Mouse (Mus musculus) c-Kit-positive CD71-positive TER-119-positive erythroid progenitor cells, embryonic 14.5 days (primary cell): Measurements from ENCODE around the gene Dhrs13.
A peak's percentile ranks its signal among the peaks of the same experiment; 100 is the strongest.
"Not testable (repeated sequence)": the region's sequence is repeated elsewhere in the genome, so short reads cannot be mapped to it uniquely, and the experiment has no call there.

Experiments
- DNase-seq: peaks from one replicate; pipeline ENCODE4 v3.0.0-alpha.2; 2013; ENCODE audit warnings: low spot score

Dhrs13 gene

DNA sequence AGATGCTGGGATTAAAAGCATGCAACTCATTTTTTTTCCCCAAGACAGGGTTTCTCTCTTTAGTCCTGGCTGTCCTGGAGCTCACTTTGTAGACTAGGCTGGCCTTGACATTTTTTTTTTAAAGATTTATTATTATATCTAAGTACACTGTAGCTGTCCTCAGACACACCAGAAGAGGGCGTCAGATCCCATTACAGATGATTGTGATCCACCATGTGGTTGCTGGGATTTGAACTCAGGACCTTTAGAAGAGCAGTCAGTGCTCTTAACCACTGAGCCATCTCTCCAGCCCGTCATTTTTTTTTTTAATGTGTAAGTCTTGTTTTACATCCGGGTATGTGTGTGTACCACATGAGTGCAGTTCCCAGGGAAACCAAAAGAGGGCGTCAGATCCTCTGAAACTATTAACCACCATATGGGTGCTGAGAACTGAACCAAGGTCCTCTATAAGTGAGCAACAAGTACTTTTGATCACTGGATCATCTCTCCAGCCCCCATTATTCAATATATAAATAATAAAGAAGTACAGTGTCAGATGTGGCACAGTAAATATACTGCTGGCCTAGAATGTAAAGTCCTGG is 10.3 kb downstream of the Dhrs13 start:
- DNase-seq: not testable (repeated sequence)

DNA sequence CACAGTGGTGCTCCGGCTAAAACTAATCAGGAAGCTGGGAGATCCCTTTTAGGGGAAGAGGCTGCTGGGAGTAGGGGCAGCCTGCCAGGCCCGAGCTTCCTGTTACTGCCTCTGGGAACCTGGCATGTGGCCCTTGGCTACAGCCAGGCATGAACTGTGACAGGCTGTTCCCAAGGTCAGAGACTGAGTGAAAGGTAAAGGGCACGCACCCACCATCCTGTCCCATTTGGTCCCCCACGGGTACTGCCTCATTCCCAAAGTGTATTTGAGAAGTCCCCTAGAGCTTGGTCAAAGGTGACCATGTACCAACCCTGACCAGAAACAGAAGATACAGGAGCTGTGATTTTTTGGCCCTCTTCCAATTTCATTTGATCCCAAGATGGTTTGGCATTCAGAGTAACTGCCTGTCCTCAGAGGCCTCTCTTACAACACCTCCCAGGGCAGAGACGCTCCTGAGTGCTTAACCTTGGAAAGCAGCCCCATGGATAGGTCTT is 12.7 kb downstream of the Dhrs13 start:
- DNase-seq: no peak

DNA sequence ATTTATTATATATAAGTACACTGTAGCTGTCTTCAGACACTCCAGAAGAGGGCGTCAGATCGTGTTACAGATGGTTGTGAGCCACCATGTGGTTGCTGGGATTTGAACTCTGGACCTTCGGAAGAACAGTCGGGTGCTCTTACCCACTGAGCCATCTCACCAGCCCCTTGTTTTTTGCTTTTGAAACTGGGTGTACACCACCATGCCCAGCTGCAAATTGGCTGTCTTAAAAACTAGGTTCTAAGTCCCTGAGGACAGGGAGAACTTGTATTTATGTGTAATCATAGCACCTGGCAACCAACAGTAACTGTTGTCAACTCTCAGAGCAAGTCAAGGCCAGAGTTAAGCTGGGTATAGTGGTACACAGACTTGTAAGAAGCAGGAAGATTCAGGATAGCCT is 16.6 kb downstream of the Dhrs13 start:
- not testable (repeated sequence) for DNase-seq

DNA sequence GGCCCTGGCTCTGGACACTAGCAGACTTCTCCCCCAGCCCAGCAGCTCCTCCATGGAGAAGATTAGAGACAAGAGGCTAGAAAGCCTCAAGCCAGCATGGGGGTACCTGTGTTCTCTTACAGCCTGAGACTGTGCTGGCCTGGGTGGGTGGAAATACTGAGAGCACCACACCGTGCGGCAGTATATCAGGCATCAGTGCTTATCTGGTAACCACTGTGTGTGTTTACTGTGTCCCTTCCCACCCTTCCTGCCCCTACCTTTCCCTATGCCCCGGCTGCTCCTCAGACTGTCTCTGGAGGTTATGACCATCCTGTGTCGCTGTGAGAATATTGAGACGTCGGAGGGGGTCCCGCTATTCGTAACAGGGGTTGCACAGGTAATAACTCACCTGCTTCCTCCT is 21.0 kb downstream of the Dhrs13 start:
- no peak for DNase-seq

DNA sequence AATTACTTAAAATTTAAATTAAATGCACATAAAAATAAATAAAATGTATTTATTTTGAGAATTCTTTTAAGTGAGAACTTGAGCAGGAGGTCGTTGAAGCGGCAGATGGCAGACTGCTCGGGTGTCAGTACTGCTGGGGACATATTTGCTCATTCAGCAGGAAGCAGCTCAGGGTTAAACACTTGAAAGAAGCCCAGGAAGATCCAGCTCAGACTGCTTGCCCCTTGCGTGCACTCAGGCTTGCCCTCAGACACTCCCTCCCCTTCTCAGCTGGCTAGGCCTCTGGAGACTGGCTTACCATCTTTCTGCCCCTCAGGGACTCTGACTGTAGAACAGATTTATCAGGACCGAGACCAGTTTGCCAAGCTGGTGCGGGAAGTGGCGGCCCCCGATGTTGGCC is 24.9 kb downstream of the Dhrs13 start:
- no peak for DNase-seq

DNA sequence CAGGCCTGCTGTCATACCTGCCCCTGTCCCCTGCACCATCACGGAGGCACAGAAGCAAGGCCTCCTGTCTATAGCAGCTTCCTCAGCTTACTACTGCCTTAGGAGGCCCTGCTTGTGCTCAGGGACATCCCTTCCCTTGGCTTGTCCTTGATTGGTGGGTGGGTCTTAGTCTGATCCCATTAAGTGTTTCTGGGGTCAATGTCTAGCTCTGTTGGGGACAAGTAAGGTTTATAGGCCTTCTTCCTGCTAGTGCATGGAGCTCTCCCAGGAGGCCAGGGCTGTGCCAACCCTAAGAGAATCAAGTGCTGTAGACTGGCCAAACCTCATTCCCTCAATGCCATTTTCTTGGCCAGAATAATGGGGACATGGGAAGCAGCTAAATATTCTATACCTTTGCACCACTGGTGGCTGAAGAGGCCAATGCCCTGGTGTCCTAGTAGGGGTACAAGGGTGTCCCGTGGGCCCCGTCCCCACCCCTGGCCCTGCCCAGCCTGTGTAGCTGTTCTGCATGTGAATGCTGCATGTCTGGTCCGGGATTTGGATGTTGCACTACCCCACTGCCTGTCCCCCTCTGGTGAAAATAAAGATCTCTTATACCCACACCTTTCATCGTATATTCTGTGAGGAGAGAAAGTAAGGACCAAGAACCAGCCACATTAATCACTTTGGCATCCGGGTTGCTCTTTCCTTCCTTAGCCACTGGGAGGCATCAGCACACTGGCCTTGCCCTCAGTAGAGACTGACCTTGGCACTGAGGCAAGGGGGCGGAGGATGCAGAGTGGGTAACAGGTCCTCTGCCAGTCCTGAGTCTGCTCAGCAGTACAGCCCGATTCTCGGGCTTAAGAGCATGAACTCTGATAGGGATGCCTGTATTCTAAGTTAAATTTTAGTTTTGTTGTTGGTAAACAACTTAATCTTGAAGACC is 28.0 kb downstream of the Dhrs13 start:
- no peak for DNase-seq

DNA sequence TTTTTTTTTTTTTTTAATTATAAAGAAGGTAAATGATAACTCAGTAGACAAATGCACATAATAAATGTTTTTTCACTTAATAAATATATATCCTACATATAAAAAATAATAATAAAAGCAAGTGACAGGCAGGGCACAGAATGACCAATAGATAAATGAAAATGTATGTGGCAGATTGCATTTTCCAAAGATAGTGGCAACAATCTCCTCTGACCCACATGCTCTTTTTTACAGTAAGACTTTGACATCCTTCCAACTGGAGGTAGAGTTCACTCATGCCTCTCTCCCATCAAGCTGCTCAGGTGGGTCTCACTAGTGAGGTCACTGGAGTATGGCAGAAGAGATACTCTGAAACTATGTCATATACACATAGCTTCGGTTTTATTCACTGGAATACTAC is 30.5 kb downstream of the Dhrs13 start:
- no peak for DNase-seq

DNA sequence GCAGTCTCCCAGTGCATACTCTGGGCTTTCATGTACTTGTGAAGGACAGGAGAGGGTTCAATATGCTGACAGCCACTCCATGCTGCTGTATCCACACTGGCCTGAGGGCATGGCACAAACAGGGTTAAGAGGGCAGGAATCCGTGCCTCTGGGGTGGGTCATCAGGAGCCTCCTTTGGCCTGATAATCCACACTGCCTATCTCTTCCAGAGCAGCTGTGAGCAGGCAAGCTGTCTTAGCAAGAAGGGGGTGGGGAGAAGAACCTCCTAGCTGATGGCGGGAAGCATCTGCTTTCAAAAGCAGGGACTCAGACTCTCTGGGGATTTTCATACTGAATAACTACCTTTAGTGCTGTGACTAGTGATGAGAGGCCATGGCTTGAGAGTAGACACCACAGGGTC is 33.8 kb downstream of the Dhrs13 start:
- peak; percentile 84 for DNase-seq

DNA sequence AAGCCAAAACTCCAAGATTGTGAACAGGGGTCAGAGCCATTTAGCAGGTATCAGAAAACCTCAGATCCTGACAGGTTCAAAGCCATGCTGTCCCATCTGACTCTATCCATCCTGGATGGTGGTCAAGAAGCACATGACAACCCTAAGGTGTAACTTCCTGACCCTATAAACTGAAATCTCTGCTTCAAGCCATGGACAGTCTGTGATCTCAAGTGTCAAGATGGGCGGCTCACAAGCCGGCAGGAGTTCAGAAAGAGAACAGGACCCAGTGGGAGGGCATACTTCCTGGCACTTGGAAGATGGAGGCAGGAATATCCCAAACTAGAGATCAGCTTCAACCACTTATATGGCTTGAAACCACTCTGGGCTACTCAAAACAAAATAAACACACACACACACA is 34.6 kb downstream of the Dhrs13 start:
- DNase-seq: no peak

DNA sequence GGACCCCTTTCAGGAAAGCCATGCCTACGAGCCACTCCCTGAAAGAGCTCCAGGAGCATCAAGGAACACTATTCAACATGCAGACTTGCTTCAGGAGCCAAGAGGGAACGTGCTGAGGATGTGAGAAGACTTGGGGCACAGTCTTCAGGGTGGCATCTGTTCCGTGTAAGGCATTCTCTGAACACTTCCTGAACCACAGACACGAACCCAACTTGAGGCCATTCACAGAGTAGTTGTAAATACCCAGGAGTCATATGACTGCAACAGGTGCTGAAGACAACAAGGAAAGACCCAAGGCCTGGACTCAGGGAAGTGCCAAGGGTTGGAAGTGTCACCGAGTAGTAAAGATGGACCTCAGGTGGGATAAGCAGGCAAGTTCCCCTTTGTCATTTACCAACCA is 35.5 kb downstream of the Dhrs13 start:
- DNase-seq: no peak

DNA sequence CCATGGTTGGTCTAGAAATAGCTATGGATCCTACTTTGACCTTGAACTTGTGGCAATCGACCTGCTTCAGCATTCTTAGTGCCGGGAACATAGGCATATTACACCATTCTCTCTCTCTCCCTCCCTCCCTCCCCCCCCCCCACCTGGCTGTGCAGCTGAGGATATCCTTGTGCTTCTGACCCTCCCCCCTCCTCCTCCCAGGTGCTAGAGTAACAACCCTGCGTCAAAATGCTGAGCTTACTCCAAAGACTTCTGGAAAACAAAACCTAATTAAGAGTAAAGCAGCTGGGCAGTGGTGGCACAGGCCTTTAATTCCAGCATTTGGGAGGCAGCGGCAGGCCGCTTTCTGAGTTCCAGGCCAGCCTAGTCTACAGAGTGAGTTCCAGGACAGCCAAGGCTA is 37.0 kb downstream of the Dhrs13 start:
- no peak for DNase-seq

DNA sequence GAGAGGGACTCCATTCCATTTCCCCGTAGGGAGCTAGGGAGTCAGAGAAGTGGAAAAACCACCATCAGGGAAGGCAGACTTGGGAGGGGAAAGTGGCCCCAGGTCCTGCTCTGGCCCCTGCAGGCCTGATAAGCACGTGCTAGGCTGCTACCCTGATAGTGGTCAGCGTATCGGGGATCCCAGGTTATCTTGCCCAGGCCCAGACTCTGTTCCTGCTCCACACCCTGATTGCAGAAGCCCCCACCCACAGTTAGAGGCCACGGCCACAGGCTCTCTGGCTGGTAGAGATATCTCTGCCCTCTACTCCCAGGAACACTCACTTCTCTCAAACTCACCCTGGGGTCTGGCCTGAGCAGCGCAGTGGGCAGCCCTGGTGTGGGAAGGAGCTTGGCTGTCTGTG is 37.6 kb downstream of the Dhrs13 start:
- DNase-seq: peak; percentile 90

DNA sequence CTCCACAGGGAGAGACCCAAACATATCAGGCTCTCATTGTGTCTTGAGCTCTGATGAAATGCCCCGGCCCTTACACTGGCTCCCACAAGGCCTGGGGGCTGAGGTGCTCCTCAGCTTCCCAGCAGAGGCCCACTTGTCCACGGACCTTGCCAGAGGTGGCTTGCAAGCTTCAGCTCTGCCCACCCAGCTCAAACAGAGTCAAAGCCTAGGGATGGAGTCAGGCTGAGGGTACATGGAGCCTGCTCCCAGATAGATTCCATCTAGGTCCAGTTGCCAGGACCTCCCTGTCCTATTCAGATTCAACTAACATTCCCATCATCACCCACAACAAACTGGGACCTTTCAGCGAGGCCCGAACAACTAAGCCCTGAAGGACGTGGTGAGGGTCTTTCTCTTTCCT is 39.9 kb downstream of the Dhrs13 start:
- DNase-seq: no peak

DNA sequence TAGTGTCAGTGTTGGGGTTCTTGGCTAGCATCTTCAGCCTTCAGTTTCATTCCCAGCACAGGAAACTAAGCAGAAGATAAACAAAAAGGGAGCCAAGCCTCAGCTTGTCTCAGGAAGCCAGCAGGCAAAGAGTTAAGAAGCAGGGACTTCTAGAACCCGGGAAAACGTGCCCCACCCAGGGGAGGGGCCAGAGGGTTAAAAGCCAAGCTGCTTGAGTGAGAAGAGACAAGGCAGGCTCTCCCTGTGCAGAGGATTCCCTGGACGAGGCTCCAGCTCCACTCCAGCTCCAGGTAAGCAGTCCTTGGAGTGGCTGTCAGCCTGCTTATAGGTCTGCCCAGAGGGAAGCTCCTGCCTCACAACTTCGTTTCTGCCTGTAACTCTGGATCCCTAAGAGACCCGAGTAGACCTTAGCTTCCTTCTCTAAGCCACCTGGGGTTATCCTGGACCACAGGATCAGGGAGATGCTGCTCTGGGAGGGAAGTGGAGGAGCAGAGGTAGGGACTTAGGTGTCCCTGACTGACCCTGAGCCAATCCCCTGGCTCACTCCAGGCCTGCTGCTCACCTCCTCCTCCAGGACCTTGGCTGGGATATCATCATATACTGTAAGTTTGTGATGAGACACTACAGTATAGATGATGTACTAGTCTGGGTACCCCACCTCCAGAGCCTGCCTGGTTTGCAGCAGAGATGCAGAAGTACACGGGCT is 40.5 kb downstream of the Dhrs13 start:
- peak; percentile 92 for DNase-seq

DNA sequence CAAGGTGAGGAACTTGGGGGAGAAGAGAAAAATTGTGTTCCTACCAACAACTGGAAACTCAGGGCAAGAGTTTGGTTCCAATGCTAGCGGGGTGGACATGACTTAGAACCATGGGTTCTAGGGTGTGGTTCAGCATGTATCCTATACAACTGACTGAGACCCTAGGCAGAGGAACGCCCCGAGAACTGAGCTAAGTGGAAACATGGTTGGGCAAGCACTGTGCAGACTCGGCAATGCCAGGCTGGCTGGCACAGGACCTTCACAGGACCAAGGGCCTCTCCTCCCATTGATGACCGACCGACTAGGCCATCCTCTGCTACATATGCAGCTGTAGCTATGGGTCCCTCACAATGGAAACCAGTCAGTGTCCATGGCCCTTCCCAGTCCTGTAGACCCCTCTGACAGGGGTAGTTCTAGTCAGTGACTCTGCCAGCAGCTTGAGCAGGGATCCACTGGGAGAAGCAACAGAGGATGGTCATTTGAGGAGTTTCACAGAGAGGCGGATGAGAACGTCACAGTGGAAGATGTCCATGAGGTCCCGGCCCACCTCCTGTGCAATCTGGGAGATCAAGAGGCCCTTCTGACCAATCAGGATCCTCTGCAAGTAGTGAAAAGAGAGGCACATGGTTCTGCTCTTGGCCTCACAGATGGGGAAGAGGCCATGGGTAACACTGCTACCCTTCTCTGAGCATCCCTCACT is 41.6 kb downstream of the Dhrs13 start:
- peak; percentile 92 for DNase-seq

DNA sequence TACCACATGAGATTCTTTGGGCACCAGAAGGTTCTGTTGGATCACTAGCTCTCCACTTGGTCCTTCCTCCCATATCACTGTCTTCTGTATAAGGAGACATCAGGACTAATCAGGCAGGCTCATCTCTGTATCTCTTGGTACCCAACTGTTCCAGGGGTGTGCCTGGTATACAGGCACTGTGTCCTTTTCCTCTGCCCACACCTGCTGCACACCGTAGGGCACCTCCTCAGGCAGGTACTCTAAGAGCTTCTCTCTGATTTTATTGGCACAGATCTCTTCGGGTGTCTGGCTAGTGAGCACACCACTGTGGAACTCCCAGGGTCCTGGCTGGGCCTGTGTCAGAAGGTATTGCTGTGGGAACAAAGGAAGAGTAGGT is 42.2 kb downstream of the Dhrs13 start:
- no peak for DNase-seq

DNA sequence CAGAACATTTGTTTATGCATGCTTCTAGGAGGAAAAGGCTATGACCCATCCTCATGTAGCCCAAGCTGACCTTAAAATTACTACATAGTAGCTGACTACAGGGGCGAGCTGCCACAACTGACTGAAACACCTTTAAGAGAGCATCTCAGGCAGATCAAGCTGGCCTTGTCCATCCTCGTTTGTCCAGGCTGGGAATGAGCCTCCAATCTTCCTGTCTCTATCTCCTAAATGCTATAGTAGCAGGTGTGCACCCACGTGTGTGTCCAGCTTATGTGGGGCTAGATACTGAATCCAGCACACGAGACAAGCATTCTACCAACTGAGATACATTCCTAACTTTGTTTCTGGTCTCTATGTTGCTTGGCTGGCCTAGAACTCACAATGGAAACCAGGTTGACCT is 42.6 kb downstream of the Dhrs13 start:
- DNase-seq: no peak

DNA sequence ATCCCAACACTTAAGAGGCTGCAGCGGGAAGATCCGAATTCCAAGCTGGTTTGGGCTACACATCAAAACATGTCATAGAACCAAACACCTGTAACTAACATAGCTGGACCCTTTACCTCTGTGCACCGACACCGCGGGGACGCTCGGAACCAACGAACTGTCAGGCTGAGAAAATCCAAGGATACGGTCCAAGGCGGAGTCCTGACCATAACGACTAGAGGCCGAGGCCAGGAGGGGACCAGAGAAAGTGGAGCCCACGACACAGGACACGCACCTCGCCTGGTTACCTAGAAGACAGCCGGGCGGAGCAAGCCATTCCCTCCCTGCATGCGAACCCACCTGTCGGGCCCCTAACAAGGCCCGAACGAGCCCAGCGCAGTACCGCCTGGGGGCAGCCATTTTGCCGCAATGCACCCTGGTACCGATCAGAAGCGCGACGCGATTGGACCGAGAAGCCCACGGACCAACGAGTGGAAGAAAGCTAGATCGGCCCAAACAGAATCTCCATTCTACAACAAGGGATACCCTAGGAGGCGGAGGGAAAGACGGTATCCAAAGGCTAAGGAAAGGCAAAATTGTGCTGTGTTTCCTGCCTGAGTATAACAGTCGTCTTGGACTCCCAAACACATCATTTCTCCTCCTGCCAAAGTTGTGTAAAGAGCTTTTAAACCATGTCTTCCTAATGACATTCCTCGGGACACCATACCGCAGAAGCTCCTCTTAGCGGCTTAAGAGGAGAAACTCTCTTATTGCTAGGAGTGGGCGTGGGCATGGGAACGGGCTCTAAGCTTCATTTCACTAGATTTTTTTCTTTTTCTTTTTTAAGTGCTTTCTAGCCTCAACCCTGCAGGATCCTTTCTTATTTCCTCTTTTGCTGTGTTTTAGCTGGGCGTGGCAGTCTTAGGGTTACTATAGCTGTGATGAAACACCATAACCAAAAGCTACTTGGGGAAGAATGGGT is 48.2 kb downstream of the Dhrs13 start, which contains the start of gene Eral1:
Gene Eral1, minus strand, starts transcription at position 423 of the 961 bp plus-strand sequence.
- peak; percentile 84 for DNase-seq

DNA sequence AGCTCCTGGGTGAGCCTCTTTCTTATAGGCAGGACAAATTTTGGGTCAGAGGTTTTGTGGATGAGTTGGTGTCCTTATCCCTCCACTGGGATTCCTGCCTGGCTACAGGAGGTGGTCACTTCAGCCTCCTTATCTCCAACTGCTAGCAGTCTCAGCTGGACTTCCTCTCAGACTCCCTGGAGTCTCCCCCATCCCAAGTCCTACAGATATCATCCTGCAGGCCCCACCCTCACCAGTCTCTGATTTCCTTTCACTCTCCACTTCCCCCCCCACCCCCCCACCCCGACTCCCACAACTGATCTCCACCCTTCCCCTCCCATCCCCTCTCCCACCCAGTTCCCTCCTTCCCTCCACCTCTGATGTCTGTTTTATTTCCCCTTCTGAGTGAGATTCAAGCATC is 51.5 kb downstream of the Dhrs13 start:
- DNase-seq: no peak

DNA sequence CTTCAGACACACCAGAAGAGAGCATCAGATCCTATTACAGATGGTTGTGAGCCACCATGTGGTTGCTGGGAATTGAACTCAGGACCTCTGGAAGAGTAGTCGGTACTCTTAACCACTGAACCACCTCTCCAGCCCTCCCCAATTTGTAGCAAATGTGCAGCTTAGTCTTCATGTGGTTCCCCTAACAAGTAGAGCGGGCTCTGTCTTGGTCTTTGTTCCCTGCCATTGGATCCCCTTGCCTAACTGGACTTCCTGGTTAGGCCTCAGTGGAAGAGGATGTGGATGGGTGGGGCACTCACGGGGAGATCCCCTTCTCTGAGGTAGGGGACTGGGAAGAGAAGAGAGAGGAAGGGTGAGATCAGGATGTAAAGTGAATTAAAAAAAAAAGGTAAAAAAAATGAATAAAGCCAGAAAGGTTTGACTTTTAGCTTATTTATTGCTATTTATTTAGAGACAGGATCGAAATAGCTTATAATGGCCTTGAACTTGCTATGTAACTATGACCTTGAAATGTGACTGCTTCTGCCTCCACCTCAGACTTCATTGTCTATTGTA is 54.9 kb downstream of the Dhrs13 start:
- no peak for DNase-seq
